Mouse (Mus musculus): ENCODE data around the gene Psmg1. TPM values are rescaled to one million over a fixed set of nuclear protein-coding genes. Genes with fewer than 3 reads are reported as not detected.

Gene Psmg1
- polyA plus RNA-seq, 1 experiment from 2014 or later = 32.2 TPM

- no peak overlapping the region for H3K9ac ChIP-seq (ENCODE audit: low read depth, low read length)
- WGBS = 88% methylated on average over 3 of the region's 3 CpGs
- no peaks in the 10 kb centered on the region for H3K36me3 ChIP-seq (ENCODE audit: control insufficient read depth, insufficient read depth)
- no peaks in the 10 kb centered on the region for H3K27me3 ChIP-seq (replicated peaks; ENCODE audit: control insufficient read depth, insufficient read depth, low read length)
- no peaks in the 10 kb centered on the region for H3K9me3 ChIP-seq (ENCODE audit: control insufficient read depth)
- no peak for ATAC-seq
- no peak overlapping the region for H3K4me2 ChIP-seq (replicated peaks; ENCODE audit: low read depth)
- H3K4me3 ChIP-seq (ENCODE audit: low read depth, low read length) = no peak overlapping the region
- H3K4me1 ChIP-seq (replicated peaks; ENCODE audit: control insufficient read depth, insufficient read depth, low read length) = no peaks in the 10 kb centered on the region
- no peak overlapping the region for H3K27ac ChIP-seq (ENCODE audit: low read depth, low read length)
- TF ChIP-seq CTCF (IDR thresholded peaks at IDR 0.05; ENCODE audit: low read depth) = 0 out of 2 replicates have a peak, but pooled peaks have one; percentile 20
These were observed 36.4 kb downstream of the Psmg1 start for GRCm38 (mm10) chr16:95954341-95954740.

GRCm38 (mm10) chr16:95953159-95953650 lies 37.6 kb downstream of the Psmg1 start:
- Histone ChIP-seq H3K4me2 (replicated peaks; ENCODE audit: low read depth) (no peak overlapping the region), H3K36me3 (ENCODE audit: control insufficient read depth, insufficient read depth) (no peaks in the 10 kb centered on the region), H3K4me1 (replicated peaks; ENCODE audit: control insufficient read depth, insufficient read depth, low read length) (no peaks in the 10 kb centered on the region), H3K27ac (ENCODE audit: low read depth, low read length) (no peak overlapping the region), H3K9me3 (ENCODE audit: control insufficient read depth) (no peaks in the 10 kb centered on the region), H3K9ac (ENCODE audit: low read depth, low read length) (no peak overlapping the region), H3K27me3 (replicated peaks; ENCODE audit: control insufficient read depth, insufficient read depth, low read length) (no peaks in the 10 kb centered on the region), H3K4me3 (ENCODE audit: low read depth, low read length) (no peak overlapping the region)
- 90% methylated on average over 4 of the region's 4 CpGs for WGBS
- ATAC-seq = no peak
- TF ChIP-seq CTCF (IDR thresholded peaks at IDR 0.05; ENCODE audit: low read depth) = no peak

DNA sequence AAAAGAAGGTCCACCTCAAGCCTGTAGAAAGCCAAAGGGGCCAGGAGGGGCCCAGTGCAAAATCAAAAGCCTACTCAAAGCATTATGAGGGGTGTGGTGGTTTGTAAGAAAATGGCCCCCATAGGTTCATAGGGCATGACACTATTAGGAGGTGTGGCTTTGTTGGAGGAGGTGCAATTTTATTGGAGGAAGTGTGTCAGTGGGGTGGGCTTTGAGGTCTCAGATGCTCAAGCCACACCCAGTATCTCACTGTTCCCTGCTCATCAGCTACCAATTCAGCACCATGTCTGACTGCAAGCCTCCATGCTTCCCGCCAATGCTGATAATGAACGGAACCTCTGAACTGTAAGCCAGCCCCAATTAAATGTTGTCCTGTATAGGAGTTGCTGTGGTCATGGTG lies 39.3 kb downstream of the Psmg1 start:
- no peak for ATAC-seq
- no peak overlapping the region for H3K9ac ChIP-seq (ENCODE audit: low read depth, low read length)
- H3K4me1 ChIP-seq (replicated peaks; ENCODE audit: control insufficient read depth, insufficient read depth, low read length) = no peaks in the 10 kb centered on the region
- TF ChIP-seq CTCF (IDR thresholded peaks at IDR 0.05; ENCODE audit: low read depth) = no peak
- no peak overlapping the region for H3K4me2 ChIP-seq (replicated peaks; ENCODE audit: low read depth)
- no peak overlapping the region for H3K4me3 ChIP-seq (ENCODE audit: low read depth, low read length)
- H3K36me3 ChIP-seq (ENCODE audit: control insufficient read depth, insufficient read depth) = no peaks in the 10 kb centered on the region
- H3K27me3 ChIP-seq (replicated peaks; ENCODE audit: control insufficient read depth, insufficient read depth, low read length) = no peaks in the 10 kb centered on the region
- no peaks in the 10 kb centered on the region for H3K9me3 ChIP-seq (ENCODE audit: control insufficient read depth)
- WGBS = 97% methylated on average over 2 of the region's 2 CpGs
- no peak overlapping the region for H3K27ac ChIP-seq (ENCODE audit: low read depth, low read length)

- peak; percentile 97 for TF ChIP-seq CTCF (IDR thresholded peaks at IDR 0.05; ENCODE audit: low read depth)
- Histone ChIP-seq H3K4me1 (replicated peaks; ENCODE audit: control insufficient read depth, insufficient read depth, low read length) (no peaks in the 10 kb centered on the region), H3K4me3 (ENCODE audit: low read depth, low read length) (no peak overlapping the region), H3K27ac (ENCODE audit: low read depth, low read length) (no peak overlapping the region), H3K9me3 (ENCODE audit: control insufficient read depth) (no peaks in the 10 kb centered on the region), H3K4me2 (replicated peaks; ENCODE audit: low read depth) (no peak overlapping the region; the same call in 1 of the 2 replicates), H3K9ac (ENCODE audit: low read depth, low read length) (no peak overlapping the region), H3K36me3 (ENCODE audit: control insufficient read depth, insufficient read depth) (no peaks in the 10 kb centered on the region), H3K27me3 (replicated peaks; ENCODE audit: control insufficient read depth, insufficient read depth, low read length) (no peaks in the 10 kb centered on the region)
- peak; percentile 71 for ATAC-seq
- WGBS = 26% methylated on average over 20 of the region's 20 CpGs
These were observed 45.1 kb downstream of the Psmg1 start for GRCm38 (mm10) chr16:95945389-95946311.

- ATAC-seq = no peak
- no peaks in the 10 kb centered on the region for H3K36me3 ChIP-seq (ENCODE audit: control insufficient read depth, insufficient read depth)
- no peaks in the 10 kb centered on the region for H3K27me3 ChIP-seq (replicated peaks; ENCODE audit: control insufficient read depth, insufficient read depth, low read length)
- no peaks in the 10 kb centered on the region for H3K4me1 ChIP-seq (replicated peaks; ENCODE audit: control insufficient read depth, insufficient read depth, low read length)
- no peak overlapping the region for H3K27ac ChIP-seq (ENCODE audit: low read depth, low read length)
- no peak overlapping the region for H3K4me2 ChIP-seq (replicated peaks; ENCODE audit: low read depth)
- no peak overlapping the region for H3K4me3 ChIP-seq (ENCODE audit: low read depth, low read length)
- H3K9ac ChIP-seq (ENCODE audit: low read depth, low read length) = no peak overlapping the region
- H3K9me3 ChIP-seq (ENCODE audit: control insufficient read depth) = no peaks in the 10 kb centered on the region
- 82% methylated on average over 6 of the region's 6 CpGs for WGBS
- no peak for TF ChIP-seq CTCF (IDR thresholded peaks at IDR 0.05; ENCODE audit: low read depth)
These were observed 47.6 kb downstream of the Psmg1 start for GRCm38 (mm10) chr16:95943186-95943585.

DNA sequence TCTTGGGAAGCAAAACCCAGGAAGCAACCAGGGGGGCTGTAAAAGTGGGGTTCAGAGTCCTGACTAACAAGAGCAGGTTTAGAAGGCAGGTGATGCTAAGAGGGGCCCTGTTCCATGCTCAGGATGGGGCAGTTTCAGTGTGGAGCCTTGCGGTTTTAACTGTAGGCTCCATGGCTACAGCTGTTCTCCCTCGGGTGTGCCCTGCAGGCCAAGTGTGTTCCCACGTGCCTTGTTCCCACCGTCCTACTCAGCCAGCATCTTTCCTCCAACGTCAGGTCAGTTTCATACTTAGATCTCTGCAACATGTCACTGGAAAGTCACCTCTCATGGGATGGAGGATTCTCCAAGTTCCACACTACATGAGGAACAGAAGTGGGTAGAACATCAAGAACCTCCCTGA lies 49.2 kb downstream of the Psmg1 start:
- no peak for TF ChIP-seq CTCF (IDR thresholded peaks at IDR 0.05; ENCODE audit: low read depth)
- Histone ChIP-seq H3K4me1 (replicated peaks; ENCODE audit: control insufficient read depth, insufficient read depth, low read length) (no peaks in the 10 kb centered on the region), H3K9ac (ENCODE audit: low read depth, low read length) (no peak overlapping the region), H3K4me3 (ENCODE audit: low read depth, low read length) (no peak overlapping the region), H3K27ac (ENCODE audit: low read depth, low read length) (no peak overlapping the region), H3K9me3 (ENCODE audit: control insufficient read depth) (no peaks in the 10 kb centered on the region), H3K27me3 (replicated peaks; ENCODE audit: control insufficient read depth, insufficient read depth, low read length) (no peaks in the 10 kb centered on the region), H3K36me3 (ENCODE audit: control insufficient read depth, insufficient read depth) (no peaks in the 10 kb centered on the region), H3K4me2 (replicated peaks; ENCODE audit: low read depth) (no peak overlapping the region)
- 84% methylated on average over 5 of the region's 5 CpGs for WGBS
- ATAC-seq = no peak
